Mouse (Mus musculus) kidney, adult 2 months (tissue): ENCODE results near the gene Nae1.

ENCODE experiments used
- CTCF ChIP-seq: fragments of 200-500 bp; conservative IDR thresholded peaks from 2 replicates; pipeline ENCODE4 v1.5.1; 2011; ENCODE audit warnings: low read depth, mild to moderate bottlenecking, control low read depth, low read length, moderate library complexity, mixed read lengths; ENCODE audit not compliant: insufficient read depth, insufficient read length
- POLR2A ChIP-seq: fragments of 200-500 bp; IDR thresholded peaks from one replicate; pipeline ENCODE4 v1.6.1; 2011; ENCODE audit warnings: low read depth, low read length, control low read depth

DNA sequence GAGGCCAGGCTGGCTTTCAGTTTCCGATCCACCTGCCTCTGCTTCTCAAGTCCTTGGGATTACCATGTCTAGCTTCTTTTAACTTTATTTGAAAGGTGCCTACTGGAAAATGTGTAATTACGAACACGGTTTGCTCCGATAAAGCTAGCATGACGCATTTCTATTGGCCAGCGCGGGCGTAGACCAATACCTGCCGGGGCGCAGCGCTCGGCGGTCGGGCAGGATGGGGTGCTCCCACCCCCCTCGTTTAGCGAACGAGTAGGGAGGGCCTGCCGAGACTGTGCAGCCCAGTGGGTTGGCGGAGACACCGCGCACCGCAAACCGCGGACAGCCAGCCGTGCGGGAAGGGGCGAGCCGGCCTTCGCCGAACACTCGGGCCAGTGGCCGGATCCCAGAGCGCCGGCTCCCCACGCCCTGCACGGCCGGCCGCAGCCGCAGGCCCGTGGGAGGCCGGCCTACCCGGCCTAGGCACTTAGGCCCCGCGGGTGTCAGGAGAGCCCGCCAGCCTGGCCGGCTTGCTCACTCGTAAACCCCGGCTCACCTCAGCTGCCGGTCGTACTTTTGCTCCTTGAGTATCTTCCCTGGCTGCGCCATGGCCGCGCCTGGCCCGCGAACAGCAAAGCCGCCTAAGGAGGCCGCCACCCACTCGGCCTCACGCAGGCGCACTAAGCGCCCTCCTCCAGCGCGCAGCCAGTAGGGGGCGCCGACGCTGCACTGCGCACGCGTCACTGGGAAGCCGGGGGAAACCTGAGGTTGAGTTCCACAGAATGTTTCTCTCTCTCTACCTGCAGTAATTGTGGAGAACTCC lies at the start of gene Nae1, which contains the start of gene Car7:
- TF ChIP-seq CTCF (peak; percentile 92), POLR2A (peak; percentile 66)
